Mouse (Mus musculus): ENCODE results near the gene Dok1. TPM values are rescaled to one million over a fixed set of nuclear protein-coding genes. Genes with fewer than 3 reads are reported as not detected.

Dok1 gene
- polyA plus RNA-seq, 1 experiment from 2014 or later = 9.9 TPM

DNA sequence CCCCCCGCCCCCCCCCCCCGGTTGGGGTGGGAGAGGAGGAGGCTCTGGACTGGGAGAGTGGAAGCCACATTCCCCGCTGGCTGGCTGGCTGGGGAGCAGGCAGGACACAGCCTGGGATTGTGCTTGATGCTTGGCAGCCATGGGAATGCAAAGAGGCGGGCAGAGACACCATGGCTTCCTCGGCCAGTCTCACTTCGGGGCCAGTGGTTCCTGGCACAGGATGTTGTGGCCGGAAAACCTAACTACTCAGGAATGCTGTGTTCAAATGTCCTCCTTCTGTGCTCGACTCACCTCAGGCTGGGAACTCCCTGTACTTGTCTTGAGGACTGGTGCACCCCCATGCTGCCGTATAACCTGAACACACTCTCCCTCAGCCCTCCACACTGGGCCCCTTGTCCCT, 5.6 kb downstream of the Dok1 start:
- Histone ChIP-seq H3K4me1 (replicated peaks) (peaks cover 30% of the 10 kb centered on the region), H3K27ac (peak overlapping the region; percentile 35; the same call in 1 of the 2 replicates)

GRCm38 (mm10) chr6:83027293-83027692, 6.0 kb downstream of the Dok1 start:
- ATAC-seq (ENCODE audit: insufficient number of reproducible peaks, insufficient read depth, low FRiP score, low TSS enrichment, low read depth) = no peak
- Histone ChIP-seq H3K4me3 (replicated peaks) (no peak overlapping the region), H3K4me1 (replicated peaks) (peaks cover 27% of the 10 kb centered on the region), H3K27me3 (peaks cover 40% of the 10 kb centered on the region), H3K9me3 (no peaks in the 10 kb centered on the region), H3K4me2 (no peak overlapping the region), H3K36me3 (peaks cover 8% of the 10 kb centered on the region; the same call in 1 of the 2 replicates), H3K9ac (replicated peaks) (no peak overlapping the region), H3K27ac (peak overlapping the region; percentile 35; the same call in 1 of the 2 replicates)
- 82% methylated on average over 8 of the region's 8 CpGs for WGBS

More for the DNA sequence above, 5.6 kb downstream of the Dok1 start:
- no peak; the same call in 1 of the 2 replicates for ATAC-seq (ENCODE audit: insufficient number of reproducible peaks, insufficient read depth, low FRiP score, low TSS enrichment, low read depth)
- H3K36me3 ChIP-seq = peaks cover 8% of the 10 kb centered on the region; the same call in 1 of the 2 replicates
- H3K9ac ChIP-seq (replicated peaks) = peak overlapping the region; percentile 12; the same call in 1 of the 2 replicates
- no peaks in the 10 kb centered on the region for H3K9me3 ChIP-seq
- H3K4me2 ChIP-seq = no peak overlapping the region
- WGBS = 50% methylated on average over 7 of the region's 9 CpGs
- H3K4me3 ChIP-seq (replicated peaks) = no peak overlapping the region
- peaks cover 44% of the 10 kb centered on the region for H3K27me3 ChIP-seq

DNA sequence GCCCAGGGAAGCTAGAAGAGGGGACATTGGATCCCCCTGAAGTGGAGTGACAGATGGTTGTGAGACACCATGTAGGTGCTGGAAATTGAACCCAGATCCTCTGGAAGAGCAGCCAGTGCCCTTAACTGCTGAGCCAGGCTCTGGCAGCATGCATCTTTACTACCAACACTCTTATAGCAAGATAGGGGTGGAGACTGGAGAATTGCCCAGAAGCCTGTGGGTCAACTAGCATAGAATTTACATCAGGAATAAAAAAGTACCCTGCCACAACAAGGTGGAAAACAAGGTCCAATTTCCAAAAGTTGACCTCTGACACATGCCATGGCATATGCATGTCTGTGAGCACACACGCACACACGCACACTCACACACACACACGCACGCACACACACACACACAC, 8.1 kb downstream of the Dok1 start:
- H3K36me3 ChIP-seq = no peaks in the 10 kb centered on the region
- peaks cover 20% of the 10 kb centered on the region for H3K27me3 ChIP-seq
- no peak overlapping the region for H3K27ac ChIP-seq
- no peak overlapping the region for H3K4me2 ChIP-seq
- no peak overlapping the region for H3K4me3 ChIP-seq (replicated peaks)
- no peak overlapping the region for H3K9ac ChIP-seq (replicated peaks)
- WGBS = 85% methylated on average over 4 of the region's 4 CpGs
- no peak for ATAC-seq (ENCODE audit: insufficient number of reproducible peaks, insufficient read depth, low FRiP score, low TSS enrichment, low read depth)
- H3K4me1 ChIP-seq (replicated peaks) = peaks cover 17% of the 10 kb centered on the region
- no peaks in the 10 kb centered on the region for H3K9me3 ChIP-seq

DNA sequence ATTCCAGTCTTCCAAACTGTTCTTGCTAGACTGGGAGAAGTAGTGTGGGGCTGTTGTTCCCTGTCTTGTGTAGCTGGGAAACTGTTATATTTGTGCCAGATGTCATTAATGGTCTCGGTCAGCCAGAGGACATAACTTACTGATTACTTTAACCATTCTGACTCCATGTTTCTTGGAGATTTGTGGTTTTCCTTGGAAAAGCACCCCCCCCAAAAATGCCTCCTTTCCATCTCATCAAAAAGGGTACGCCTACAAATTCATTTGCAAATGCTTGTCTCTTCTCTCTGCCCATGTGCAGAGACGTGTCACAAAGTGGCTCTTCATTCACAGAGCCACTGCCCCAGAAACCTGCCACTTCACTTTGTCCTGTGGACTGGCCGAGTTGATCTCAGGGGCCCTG, 8.8 kb downstream of the Dok1 start:
- Histone ChIP-seq H3K4me3 (replicated peaks) (no peak overlapping the region), H3K27ac (no peak overlapping the region), H3K9ac (replicated peaks) (no peak overlapping the region), H3K27me3 (peaks cover 12% of the 10 kb centered on the region), H3K4me2 (no peak overlapping the region), H3K9me3 (no peaks in the 10 kb centered on the region), H3K4me1 (replicated peaks) (peaks cover 10% of the 10 kb centered on the region), H3K36me3 (no peaks in the 10 kb centered on the region)
- no peak for ATAC-seq (ENCODE audit: insufficient number of reproducible peaks, insufficient read depth, low FRiP score, low TSS enrichment, low read depth)
- 66% methylated on average over 4 of the region's 4 CpGs for WGBS

GRCm38 (mm10) chr6:83023786-83024185, 9.5 kb downstream of the Dok1 start:
- 95% methylated on average over 2 of the region's 2 CpGs for WGBS

DNA sequence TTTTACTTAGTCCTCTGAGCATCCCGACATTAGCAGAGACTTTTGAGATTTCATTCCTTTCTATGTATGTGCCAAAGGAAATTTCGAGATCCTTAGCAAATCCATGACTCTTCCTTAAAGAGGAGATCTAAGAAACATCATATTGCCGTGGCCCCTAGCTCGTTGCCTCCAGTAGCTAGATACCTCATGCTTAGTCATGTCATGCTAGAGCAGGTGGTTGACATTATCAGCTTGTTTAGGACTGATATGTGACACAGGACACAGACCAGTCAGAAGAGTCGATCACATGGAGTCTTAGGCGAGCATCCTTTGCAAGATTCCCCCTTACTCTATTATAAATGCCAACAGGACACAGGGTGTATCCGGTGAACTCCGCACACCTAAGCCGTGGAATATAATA, 10.3 kb downstream of the Dok1 start:
- 87% methylated on average over 9 of the region's 9 CpGs for WGBS
- Histone ChIP-seq H3K4me3 (replicated peaks) (no peak overlapping the region), H3K9me3 (no peaks in the 10 kb centered on the region), H3K4me2 (no peak overlapping the region), H3K27ac (no peak overlapping the region), H3K4me1 (replicated peaks) (peaks cover 7% of the 10 kb centered on the region), H3K9ac (replicated peaks) (no peak overlapping the region), H3K27me3 (peaks cover 3% of the 10 kb centered on the region; the same call in 1 of the 2 replicates), H3K36me3 (no peaks in the 10 kb centered on the region)
- no peak for ATAC-seq (ENCODE audit: insufficient number of reproducible peaks, insufficient read depth, low FRiP score, low TSS enrichment, low read depth)

More at GRCm38 (mm10) chr6:83023786-83024185, 9.5 kb downstream of the Dok1 start:
- Histone ChIP-seq H3K27ac (no peak overlapping the region), H3K4me2 (no peak overlapping the region), H3K9me3 (no peaks in the 10 kb centered on the region), H3K4me3 (replicated peaks) (no peak overlapping the region), H3K27me3 (peaks cover 7% of the 10 kb centered on the region), H3K4me1 (replicated peaks) (peaks cover 7% of the 10 kb centered on the region), H3K9ac (replicated peaks) (no peak overlapping the region), H3K36me3 (no peaks in the 10 kb centered on the region)
- no peak for ATAC-seq (ENCODE audit: insufficient number of reproducible peaks, insufficient read depth, low FRiP score, low TSS enrichment, low read depth)

DNA sequence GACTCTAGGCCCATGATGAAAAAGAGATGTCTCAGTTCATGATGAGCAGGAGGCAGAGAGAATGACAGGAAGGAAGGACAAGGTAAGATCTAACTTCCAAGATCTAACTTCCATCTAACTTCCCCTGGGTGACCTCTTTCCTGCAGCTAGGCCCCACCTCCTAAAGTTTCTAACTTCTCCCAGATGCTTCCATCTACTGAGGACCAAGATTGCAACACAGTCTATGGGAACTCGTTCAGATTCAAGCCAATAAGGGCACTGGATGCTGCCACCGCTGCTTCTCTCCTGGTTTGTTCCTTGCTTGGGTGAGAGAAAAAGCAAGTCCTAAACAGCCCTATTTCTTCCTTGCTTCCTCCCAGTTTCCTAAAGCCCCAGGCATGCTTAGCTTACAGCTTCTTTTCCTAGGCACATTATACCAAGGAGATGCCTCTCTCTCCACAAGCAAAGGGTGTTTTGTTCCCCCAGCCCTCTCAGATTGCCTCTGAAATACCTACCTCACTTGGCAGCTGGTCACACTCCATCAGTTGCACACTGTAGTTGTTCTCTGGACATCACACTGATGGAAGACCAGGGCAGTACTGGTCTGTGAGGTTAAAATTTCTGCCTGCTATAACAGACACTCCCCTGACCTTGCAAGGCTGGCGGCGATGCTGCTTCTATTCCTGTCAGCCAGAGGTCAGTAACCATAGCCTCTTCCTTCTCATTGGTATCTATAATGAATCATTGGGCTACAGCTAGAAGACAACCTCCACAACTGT, 12.3 kb downstream of the Dok1 start:
- no peaks in the 10 kb centered on the region for H3K9me3 ChIP-seq

DNA sequence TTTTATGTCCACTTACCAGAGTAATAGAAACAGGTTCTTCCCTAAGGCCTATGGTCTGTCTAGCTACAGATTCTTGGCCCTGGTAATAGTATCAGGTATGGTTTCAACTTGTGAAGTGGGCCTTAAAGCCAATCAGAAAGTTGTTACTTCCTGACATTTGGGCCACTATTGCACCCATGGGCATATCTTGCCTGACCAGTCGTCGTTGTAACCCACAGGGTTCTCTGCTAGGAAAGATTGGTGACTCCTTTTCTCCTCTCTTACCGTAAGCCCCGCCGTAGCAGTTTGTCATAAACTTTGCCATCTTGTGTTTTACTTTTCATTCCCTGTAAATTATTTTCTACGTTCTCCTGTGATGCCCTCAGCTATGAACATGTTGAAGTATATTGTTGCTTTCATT, 13.2 kb downstream of the Dok1 start:
- Histone ChIP-seq H3K36me3 (no peaks in the 10 kb centered on the region), H3K27ac (no peak overlapping the region), H3K27me3 (no peaks in the 10 kb centered on the region), H3K9ac (replicated peaks) (no peak overlapping the region), H3K4me1 (replicated peaks) (peaks cover 2% of the 10 kb centered on the region; the same call in 1 of the 2 replicates), H3K9me3 (no peaks in the 10 kb centered on the region), H3K4me3 (replicated peaks) (no peak overlapping the region), H3K4me2 (no peak overlapping the region)
- WGBS = 86% methylated on average over 6 of the region's 6 CpGs
- ATAC-seq (ENCODE audit: insufficient number of reproducible peaks, insufficient read depth, low FRiP score, low TSS enrichment, low read depth) = no peak

More for the DNA sequence above, 12.3 kb downstream of the Dok1 start:
- 79% methylated on average over 4 of the region's 4 CpGs for WGBS
- H3K36me3 ChIP-seq = no peaks in the 10 kb centered on the region
- no peak overlapping the region for H3K4me2 ChIP-seq
- peaks cover 2% of the 10 kb centered on the region; the same call in 1 of the 2 replicates for H3K4me1 ChIP-seq (replicated peaks)
- H3K4me3 ChIP-seq (replicated peaks) = no peak overlapping the region
- ATAC-seq (ENCODE audit: insufficient number of reproducible peaks, insufficient read depth, low FRiP score, low TSS enrichment, low read depth) = no peak
- peaks cover 1% of the 10 kb centered on the region; the same call in 1 of the 2 replicates for H3K27me3 ChIP-seq
- H3K27ac ChIP-seq = no peak overlapping the region
- H3K9ac ChIP-seq (replicated peaks) = no peak overlapping the region

- no peaks in the 10 kb centered on the region for H3K36me3 ChIP-seq
- H3K4me1 ChIP-seq (replicated peaks) = peaks cover 2% of the 10 kb centered on the region; the same call in 1 of the 2 replicates
- H3K4me3 ChIP-seq (replicated peaks) = no peak overlapping the region
- ATAC-seq (ENCODE audit: insufficient number of reproducible peaks, insufficient read depth, low FRiP score, low TSS enrichment, low read depth) = no peak
- H3K4me2 ChIP-seq = no peak overlapping the region
- H3K27me3 ChIP-seq = no peaks in the 10 kb centered on the region
- H3K9ac ChIP-seq (replicated peaks) = no peak overlapping the region
- no peak overlapping the region for H3K27ac ChIP-seq
- 75% methylated on average over 3 of the region's 3 CpGs for WGBS
- H3K9me3 ChIP-seq = no peaks in the 10 kb centered on the region
These were observed 14.2 kb downstream of the Dok1 start for GRCm38 (mm10) chr6:83019044-83019443.

DNA sequence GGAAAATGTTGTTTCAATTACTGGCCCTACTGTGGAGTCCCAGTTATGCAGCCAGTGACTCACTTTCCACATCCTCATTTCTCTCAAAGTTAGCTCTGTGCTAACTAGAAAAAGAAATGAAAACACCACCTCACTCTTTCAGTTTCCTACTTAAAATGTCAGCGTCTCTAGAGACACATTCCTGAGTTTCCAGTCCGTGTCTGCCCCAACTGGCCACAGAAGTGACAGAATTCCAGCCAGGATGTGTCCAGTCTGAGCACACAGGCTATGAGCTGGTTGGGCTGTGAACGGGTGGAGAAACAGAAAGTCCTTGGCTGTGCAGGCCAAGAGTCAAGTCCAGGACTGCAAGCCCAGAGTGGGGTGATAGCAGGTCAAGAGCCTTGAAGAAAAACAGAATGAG, 16.1 kb downstream of the Dok1 start:
- no peak for ATAC-seq (ENCODE audit: insufficient number of reproducible peaks, insufficient read depth, low FRiP score, low TSS enrichment, low read depth)
- Histone ChIP-seq H3K4me3 (replicated peaks) (no peak overlapping the region), H3K36me3 (no peaks in the 10 kb centered on the region), H3K27ac (no peak overlapping the region), H3K9me3 (no peaks in the 10 kb centered on the region), H3K4me1 (replicated peaks) (peaks cover 6% of the 10 kb centered on the region), H3K27me3 (no peaks in the 10 kb centered on the region), H3K9ac (replicated peaks) (no peak overlapping the region), H3K4me2 (no peak overlapping the region)
- WGBS = 59% methylated on average over 3 of the region's 3 CpGs

DNA sequence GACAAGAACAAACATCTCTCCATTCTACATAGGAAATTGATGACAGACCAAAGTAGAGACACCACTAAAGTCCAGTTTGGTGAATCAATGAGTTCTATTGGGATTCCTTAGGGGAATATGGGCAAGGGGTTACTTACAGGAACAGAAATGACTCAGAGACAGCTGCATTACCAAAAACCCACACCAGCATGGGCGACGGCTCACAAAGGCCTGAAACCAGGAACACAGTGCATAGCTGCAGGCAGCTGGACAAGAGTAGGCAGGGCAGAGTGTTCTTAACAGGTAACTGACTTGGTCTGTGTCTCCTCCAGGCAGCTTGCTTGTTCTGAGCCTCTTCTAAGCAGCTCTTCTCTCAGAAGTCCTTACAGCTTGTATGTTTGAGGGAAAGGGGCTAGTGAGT, 17.5 kb downstream of the Dok1 start:
- 95% methylated on average over 2 of the region's 2 CpGs for WGBS

More for the DNA sequence above, 17.5 kb downstream of the Dok1 start:
- ATAC-seq (ENCODE audit: insufficient number of reproducible peaks, insufficient read depth, low FRiP score, low TSS enrichment, low read depth) = no peak
- Histone ChIP-seq H3K4me3 (replicated peaks) (no peak overlapping the region), H3K4me2 (no peak overlapping the region), H3K9ac (replicated peaks) (no peak overlapping the region), H3K4me1 (replicated peaks) (peaks cover 6% of the 10 kb centered on the region), H3K9me3 (no peaks in the 10 kb centered on the region), H3K27ac (no peak overlapping the region), H3K27me3 (no peaks in the 10 kb centered on the region), H3K36me3 (no peaks in the 10 kb centered on the region)
